Mouse (Mus musculus): ENCODE measurements around the gene Arhgdig. TPM values are rescaled to one million over a fixed set of nuclear protein-coding genes. Genes with fewer than 3 reads are reported as not detected.

Gene Arhgdig
- polyA plus RNA-seq, 1 experiment from 2014 or later, result 22.4 TPM

DNA sequence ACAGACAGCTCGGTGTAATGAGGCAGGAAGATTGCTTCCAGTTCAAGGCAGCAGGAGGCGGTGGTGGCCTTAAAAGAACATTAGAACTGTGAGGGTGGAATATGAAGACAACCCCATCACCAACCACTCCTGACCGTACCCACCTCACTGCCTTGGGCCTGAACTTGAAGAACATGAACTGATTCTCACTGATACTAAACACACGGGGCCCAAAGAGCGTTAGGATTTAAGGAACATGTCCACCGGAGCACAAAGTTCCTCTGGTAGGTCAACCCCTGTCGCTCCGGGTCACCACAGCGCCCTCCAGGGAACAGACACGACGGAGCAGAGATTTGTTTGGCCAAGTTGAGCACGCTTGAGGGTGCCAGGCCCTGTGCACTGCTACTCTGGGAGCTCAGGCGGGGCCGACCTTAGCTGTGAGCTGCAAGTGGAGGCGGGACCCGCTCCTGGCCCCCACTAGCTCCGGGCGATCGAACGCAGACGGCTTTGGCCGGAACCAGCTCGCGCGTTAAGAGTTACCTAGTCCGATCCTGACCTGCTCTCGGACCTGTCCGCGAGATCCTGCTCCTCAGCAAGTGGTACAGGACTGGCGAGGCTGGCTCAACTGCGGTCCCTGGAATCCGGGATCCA lies 36.0 kb upstream of the Arhgdig start:
- Histone ChIP-seq H3K9me3 (replicated peaks; ENCODE audit: low read length) (no peaks in the 10 kb centered on the region), H3K27me3 (ENCODE audit: insufficient read depth, low read length) (no peaks in the 10 kb centered on the region), H3K4me1 (replicated peaks; ENCODE audit: insufficient read depth, low read length) (0 out of 2 replicates have a peak, but pooled peaks cover 6% of the 10 kb centered on the region), H3K4me2 (ENCODE audit: low read length) (peak overlapping the region; percentile 74), H3K9ac (ENCODE audit: low read depth, low read length) (peak overlapping the region; percentile 55), H3K27ac (peak overlapping the region; percentile 88), H3K4me3 (replicated peaks; ENCODE audit: low read depth, low read length) (peak overlapping the region; percentile 60), H3K36me3 (ENCODE audit: insufficient read depth, low read length) (no peaks in the 10 kb centered on the region)
- peak; percentile 17 for ATAC-seq (replicated peaks; ENCODE audit: low FRiP score, low read depth)
- DNase-seq (ENCODE audit: low spot score), result peak; percentile 74
- TF ChIP-seq CTCF (IDR thresholded peaks at IDR 0.05; ENCODE audit: low read depth), result peak; percentile 57
- WGBS, result under 1% methylated on average over 32 of the region's 32 CpGs

DNA sequence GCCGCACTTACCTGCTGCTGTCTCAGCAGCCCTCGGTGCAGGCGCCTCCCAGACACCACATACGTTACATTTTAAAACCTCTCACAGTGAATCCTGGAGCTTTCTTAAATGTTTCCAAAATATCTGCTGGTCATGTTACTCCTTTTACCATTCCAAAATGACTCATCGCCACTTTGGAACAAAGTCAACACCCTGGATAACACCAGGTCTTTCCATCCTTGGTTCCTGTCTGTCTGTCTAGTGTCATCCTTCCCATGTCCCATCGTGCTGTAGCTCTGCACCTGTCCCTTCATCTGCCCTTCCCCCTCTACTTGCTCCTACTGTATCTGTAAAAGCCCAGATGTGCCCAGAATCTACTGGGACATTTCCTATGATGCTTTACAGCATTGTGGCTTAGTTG lies 33.4 kb upstream of the Arhgdig start:
- Histone ChIP-seq H3K36me3 (ENCODE audit: insufficient read depth, low read length) (no peaks in the 10 kb centered on the region), H3K27me3 (ENCODE audit: insufficient read depth, low read length) (no peaks in the 10 kb centered on the region), H3K9ac (ENCODE audit: low read depth, low read length) (no peak overlapping the region), H3K4me2 (ENCODE audit: low read length) (no peak overlapping the region), H3K4me3 (replicated peaks; ENCODE audit: low read depth, low read length) (no peak overlapping the region), H3K27ac (no peak overlapping the region), H3K4me1 (replicated peaks; ENCODE audit: insufficient read depth, low read length) (0 out of 2 replicates have a peak, but pooled peaks cover 6% of the 10 kb centered on the region), H3K9me3 (replicated peaks; ENCODE audit: low read length) (no peaks in the 10 kb centered on the region)
- DNase-seq (ENCODE audit: low spot score) (no peak), ATAC-seq (replicated peaks; ENCODE audit: low FRiP score, low read depth) (no peak)
- 81% methylated on average over 6 of the region's 6 CpGs for WGBS
- no peak for TF ChIP-seq CTCF (IDR thresholded peaks at IDR 0.05; ENCODE audit: low read depth)

DNA sequence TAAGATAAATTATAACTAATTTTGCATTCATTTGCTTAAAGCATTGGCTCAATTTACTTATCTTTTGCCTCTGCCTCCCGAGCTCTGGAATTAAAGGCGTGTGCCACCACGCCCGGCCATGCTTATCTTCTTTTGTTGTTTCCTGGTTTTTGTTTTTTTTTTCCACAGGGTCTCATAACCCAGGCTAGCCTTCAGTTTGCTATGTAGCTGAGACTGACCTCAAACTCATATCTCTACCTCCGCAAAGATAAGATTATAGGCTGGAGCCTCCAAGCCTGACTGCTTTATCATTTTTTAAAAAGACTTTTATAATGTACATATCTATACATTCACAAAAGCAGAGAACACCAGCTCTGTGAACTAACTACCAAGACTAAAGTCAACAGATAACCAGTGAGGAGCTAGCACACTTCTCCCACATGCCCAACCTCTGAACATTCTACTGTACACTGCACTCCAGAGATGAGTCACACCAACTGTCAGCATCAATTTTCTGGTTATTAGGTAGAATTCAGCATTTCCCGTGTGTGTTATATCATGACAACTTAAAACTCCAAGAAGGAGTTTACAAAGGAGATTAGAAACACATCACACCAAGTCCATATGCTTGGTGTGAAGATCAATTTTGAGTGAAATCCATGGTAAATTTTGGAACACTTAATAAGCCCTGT lies 32.7 kb upstream of the Arhgdig start:
- no peaks in the 10 kb centered on the region for H3K27me3 ChIP-seq (ENCODE audit: insufficient read depth, low read length)
- no peak overlapping the region for H3K9ac ChIP-seq (ENCODE audit: low read depth, low read length)
- no peak overlapping the region for H3K27ac ChIP-seq
- no peak for TF ChIP-seq CTCF (IDR thresholded peaks at IDR 0.05; ENCODE audit: low read depth)
- ATAC-seq (replicated peaks; ENCODE audit: low FRiP score, low read depth), result no peak
- DNase-seq (ENCODE audit: low spot score), result no peak
- no peaks in the 10 kb centered on the region for H3K36me3 ChIP-seq (ENCODE audit: insufficient read depth, low read length)
- 69% methylated on average over 6 of the region's 6 CpGs for WGBS
- H3K4me2 ChIP-seq (ENCODE audit: low read length), result no peak overlapping the region
- H3K9me3 ChIP-seq (replicated peaks; ENCODE audit: low read length), result no peaks in the 10 kb centered on the region
- no peak overlapping the region for H3K4me3 ChIP-seq (replicated peaks; ENCODE audit: low read depth, low read length)
- H3K4me1 ChIP-seq (replicated peaks; ENCODE audit: insufficient read depth, low read length), result 0 out of 2 replicates have a peak, but pooled peaks cover 6% of the 10 kb centered on the region

DNA sequence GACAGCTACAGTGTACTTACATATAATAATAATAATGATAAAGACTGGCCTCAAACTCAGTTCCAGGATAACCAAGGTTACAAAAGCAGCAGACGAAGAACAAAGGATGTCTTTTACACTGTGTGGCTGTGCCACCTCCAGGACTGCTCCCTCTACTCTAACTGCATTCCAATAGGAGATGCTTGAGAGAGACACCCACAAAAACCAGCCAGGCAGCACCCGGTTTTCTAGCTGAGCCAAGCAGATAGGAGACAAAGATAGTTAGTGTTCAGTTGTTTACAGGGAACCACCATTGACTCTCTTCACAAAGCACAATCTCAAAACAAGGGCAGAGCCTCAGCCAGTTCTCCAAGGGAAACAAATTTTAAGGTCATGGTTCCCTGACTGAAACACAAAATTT lies 32.0 kb upstream of the Arhgdig start:
- Histone ChIP-seq H3K4me1 (replicated peaks; ENCODE audit: insufficient read depth, low read length) (0 out of 2 replicates have a peak, but pooled peaks cover 6% of the 10 kb centered on the region), H3K27me3 (ENCODE audit: insufficient read depth, low read length) (no peaks in the 10 kb centered on the region), H3K27ac (no peak overlapping the region), H3K4me3 (replicated peaks; ENCODE audit: low read depth, low read length) (no peak overlapping the region), H3K9me3 (replicated peaks; ENCODE audit: low read length) (no peaks in the 10 kb centered on the region), H3K4me2 (ENCODE audit: low read length) (no peak overlapping the region), H3K9ac (ENCODE audit: low read depth, low read length) (no peak overlapping the region), H3K36me3 (ENCODE audit: insufficient read depth, low read length) (no peaks in the 10 kb centered on the region)
- no peak for TF ChIP-seq CTCF (IDR thresholded peaks at IDR 0.05; ENCODE audit: low read depth)
- 75% methylated on average over 2 of the region's 2 CpGs for WGBS
- no peak for DNase-seq (ENCODE audit: low spot score)
- ATAC-seq (replicated peaks; ENCODE audit: low FRiP score, low read depth), result no peak

DNA sequence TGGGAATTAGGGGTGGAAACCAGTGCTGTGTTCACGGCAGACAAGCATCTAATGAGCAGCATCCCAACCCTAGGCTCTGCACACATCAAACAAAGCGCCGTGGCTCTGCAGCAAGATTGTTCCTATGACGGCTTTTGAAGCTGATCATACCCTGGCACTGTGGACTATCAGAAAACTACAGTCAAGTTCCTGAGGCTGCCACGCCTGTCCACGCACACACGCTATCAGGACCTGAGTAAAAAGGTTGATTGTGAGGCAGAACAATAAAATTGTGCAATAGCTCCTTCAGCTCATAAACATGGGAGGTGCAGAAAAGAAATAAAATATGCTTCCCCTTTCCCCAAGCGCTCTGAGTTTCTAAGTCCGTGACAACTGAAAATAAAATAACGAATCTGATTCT lies 30.1 kb upstream of the Arhgdig start:
- TF ChIP-seq CTCF (IDR thresholded peaks at IDR 0.05; ENCODE audit: low read depth), result no peak
- ATAC-seq (replicated peaks; ENCODE audit: low FRiP score, low read depth), result no peak
- Histone ChIP-seq H3K9ac (ENCODE audit: low read depth, low read length) (no peak overlapping the region), H3K27ac (no peak overlapping the region), H3K4me2 (ENCODE audit: low read length) (no peak overlapping the region), H3K4me1 (replicated peaks; ENCODE audit: insufficient read depth, low read length) (0 out of 2 replicates have a peak, but pooled peaks cover 2% of the 10 kb centered on the region), H3K36me3 (ENCODE audit: insufficient read depth, low read length) (no peaks in the 10 kb centered on the region), H3K27me3 (ENCODE audit: insufficient read depth, low read length) (no peaks in the 10 kb centered on the region), H3K4me3 (replicated peaks; ENCODE audit: low read depth, low read length) (no peak overlapping the region), H3K9me3 (replicated peaks; ENCODE audit: low read length) (no peaks in the 10 kb centered on the region)
- DNase-seq (ENCODE audit: low spot score), result no peak
- WGBS, result 79% methylated on average over 10 of the region's 10 CpGs

DNA sequence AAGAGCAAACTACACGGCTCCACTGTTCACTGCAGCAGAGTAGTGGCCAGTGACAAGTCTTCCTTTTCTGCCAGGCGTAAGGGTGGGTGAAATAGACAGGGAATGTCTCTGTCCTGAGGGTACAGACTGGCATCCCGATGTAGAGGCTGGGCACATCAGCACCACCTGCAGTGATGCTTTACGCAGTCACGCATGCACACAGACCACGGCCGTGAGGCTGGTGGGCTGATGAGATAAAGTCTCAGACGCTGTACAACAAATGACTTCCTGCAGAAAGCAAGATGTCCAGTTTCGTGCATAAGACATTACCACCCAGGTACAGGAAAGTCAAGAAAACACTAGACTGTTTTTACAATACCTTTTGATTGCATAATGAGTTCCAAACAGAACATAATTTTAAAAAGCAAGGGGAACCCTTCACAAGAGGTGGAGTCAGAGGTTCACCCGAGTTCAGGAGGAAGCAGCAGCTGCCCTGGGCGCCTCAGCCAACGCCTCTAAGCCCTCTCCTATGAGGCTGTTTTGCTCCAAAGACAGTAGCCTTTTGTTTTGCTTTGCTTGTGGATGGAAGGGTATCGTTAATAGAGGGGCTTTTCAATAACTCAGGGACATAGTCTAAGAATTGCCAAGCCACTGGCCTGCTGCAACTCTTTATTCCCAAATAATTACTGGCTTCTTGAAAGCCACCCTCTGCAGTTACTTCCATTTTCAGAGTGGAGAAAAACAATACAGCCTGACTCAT lies 27.7 kb upstream of the Arhgdig start:
- ATAC-seq (replicated peaks; ENCODE audit: low FRiP score, low read depth) (no peak), DNase-seq (ENCODE audit: low spot score) (no peak)
- no peak for TF ChIP-seq CTCF (IDR thresholded peaks at IDR 0.05; ENCODE audit: low read depth)
- Histone ChIP-seq H3K27ac (peak overlapping the region; percentile 32), H3K4me1 (replicated peaks; ENCODE audit: insufficient read depth, low read length) (no peaks in the 10 kb centered on the region), H3K4me2 (ENCODE audit: low read length) (no peak overlapping the region), H3K9me3 (replicated peaks; ENCODE audit: low read length) (no peaks in the 10 kb centered on the region), H3K9ac (ENCODE audit: low read depth, low read length) (no peak overlapping the region), H3K27me3 (ENCODE audit: insufficient read depth, low read length) (no peaks in the 10 kb centered on the region), H3K4me3 (replicated peaks; ENCODE audit: low read depth, low read length) (no peak overlapping the region), H3K36me3 (ENCODE audit: insufficient read depth, low read length) (no peaks in the 10 kb centered on the region)
- 61% methylated on average over 13 of the region's 13 CpGs for WGBS
